Mouse (Mus musculus) limb, embryonic 11.5 days (tissue): ENCODE results near the gene Rbfox3. TPM values are rescaled to one million over a fixed set of nuclear protein-coding genes. Genes with fewer than 3 reads are reported as not detected.

Experiments used
- ATAC-seq: fragments of 200-750 bp; cut with Nextera tagmentation; 2 replicates; pipeline ENCODE4 v1.8.0; 2017; ENCODE audit warnings: low read depth; ENCODE audit not compliant: insufficient number of reproducible peaks, low FRiP score, low TSS enrichment
- DNase-seq: peaks from one replicate; pipeline ENCODE4 v3.0.0-alpha.2; 2015; ENCODE audit warnings: low spot score
- H3K27ac ChIP-seq: fragments of 300-500 bp; sonication (generic); replicated peaks from 2 replicates; pipeline ENCODE4 v1.5.1; 2014; ENCODE audit warnings: low read depth, mild to moderate bottlenecking, low read length
- H3K27me3 ChIP-seq: fragments of 300-500 bp; sonication (generic); 2 replicates; pipeline ENCODE4 v1.6.1; 2014; ENCODE audit warnings: mild to moderate bottlenecking, low read length, mixed read lengths; ENCODE audit not compliant: control insufficient read depth, insufficient read depth
- H3K36me3 ChIP-seq: fragments of 300-500 bp; sonication (generic); 2 replicates; pipeline ENCODE4 v1.6.1; 2014; ENCODE audit warnings: mild to moderate bottlenecking, low read length, moderate library complexity, mixed read lengths; ENCODE audit not compliant: control insufficient read depth, insufficient read depth
- H3K4me1 ChIP-seq: fragments of 300-500 bp; sonication (generic); 2 replicates; pipeline ENCODE4 v1.6.1; 2014; ENCODE audit warnings: low read length, mixed read lengths; ENCODE audit not compliant: control insufficient read depth, insufficient read depth
- H3K4me2 ChIP-seq: fragments of 300-500 bp; sonication (generic); 2 replicates; pipeline ENCODE4 v1.6.1; 2014; ENCODE audit warnings: low read depth, mild to moderate bottlenecking, moderate library complexity; ENCODE audit not compliant: severe bottlenecking
- H3K4me3 ChIP-seq: fragments of 300-500 bp; sonication (generic); 2 replicates; pipeline ENCODE4 v1.5.1; 2014; ENCODE audit warnings: low read depth, low read length
- H3K9ac ChIP-seq: fragments of 300-500 bp; sonication (generic); 2 replicates; pipeline ENCODE4 v1.6.1; 2014; ENCODE audit warnings: mild to moderate bottlenecking, low read length
- H3K9me3 ChIP-seq: fragments of 300-500 bp; sonication (generic); 2 replicates; pipeline ENCODE4 v1.6.1; 2016; ENCODE audit warnings: low read length; ENCODE audit not compliant: control insufficient read depth
- WGBS: fragments of 180-500 bp; shearing (Covaris S2); extraction: QIAGEN DNeasy Blood & Tissue Kit; methylation state at CpG from one replicate; pipeline ENCODE4 v1.1.7; 2014; 5-methylcytosine and 5-hydroxymethylcytosine counted together
- polyA plus RNA-seq: library from polyadenylated mRNA; unstranded; fragments of >200 nt; fragmentation: Nextera tagmentation; extraction: Ambion mirVana; gene quantifications from 2 replicates; pipeline ENCODE4 v1.2.1, GENCODE M21; 2014

Rbfox3 gene
- polyA plus RNA-seq, 1 experiment from 2014 or later: 1.9 TPM

- WGBS: 44% methylated on average over 26 of the region's 26 CpGs
- Histone ChIP-seq H3K27ac (no peak overlapping the region), H3K4me2 (no peak overlapping the region), H3K9ac (no peak overlapping the region), H3K4me3 (no peak overlapping the region), H3K27me3 (no peaks in the 10 kb centered on the region), H3K4me1 (peaks cover 15% of the 10 kb centered on the region), H3K36me3 (no peaks in the 10 kb centered on the region), H3K9me3 (no peaks in the 10 kb centered on the region)
- ATAC-seq (no peak), DNase-seq (peak; percentile 26)
Measured at GRCm38 (mm10) chr11:118899771-118900545, 11.4 kb downstream of the Rbfox3 start.

DNA sequence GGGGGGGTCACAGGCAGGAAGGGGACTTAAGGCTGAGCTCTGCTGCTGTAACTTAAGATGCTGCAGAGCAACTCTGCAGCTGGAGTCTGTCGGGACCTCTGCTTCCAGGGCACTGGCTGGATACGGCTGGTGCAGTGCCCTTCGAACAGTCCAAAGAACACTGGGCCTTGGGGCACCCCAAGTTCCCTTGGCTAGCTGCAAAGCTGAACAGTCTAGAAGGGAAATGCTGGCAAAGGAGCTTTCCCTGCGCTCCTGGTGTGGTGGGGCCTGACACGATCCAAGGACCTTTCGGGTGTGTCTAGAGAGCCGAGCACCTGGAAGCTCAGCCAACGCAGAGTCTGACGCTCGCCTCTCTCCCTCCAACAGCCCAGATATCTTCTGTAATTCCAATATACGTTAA, 12.8 kb downstream of the Rbfox3 start:
- Histone ChIP-seq H3K36me3 (no peaks in the 10 kb centered on the region), H3K9ac (no peak overlapping the region), H3K27me3 (no peaks in the 10 kb centered on the region), H3K4me2 (no peak overlapping the region), H3K4me3 (no peak overlapping the region), H3K27ac (no peak overlapping the region), H3K4me1 (peaks cover 15% of the 10 kb centered on the region), H3K9me3 (no peaks in the 10 kb centered on the region)
- no peak for DNase-seq
- WGBS: 45% methylated on average over 11 of the region's 11 CpGs
- no peak for ATAC-seq

DNA sequence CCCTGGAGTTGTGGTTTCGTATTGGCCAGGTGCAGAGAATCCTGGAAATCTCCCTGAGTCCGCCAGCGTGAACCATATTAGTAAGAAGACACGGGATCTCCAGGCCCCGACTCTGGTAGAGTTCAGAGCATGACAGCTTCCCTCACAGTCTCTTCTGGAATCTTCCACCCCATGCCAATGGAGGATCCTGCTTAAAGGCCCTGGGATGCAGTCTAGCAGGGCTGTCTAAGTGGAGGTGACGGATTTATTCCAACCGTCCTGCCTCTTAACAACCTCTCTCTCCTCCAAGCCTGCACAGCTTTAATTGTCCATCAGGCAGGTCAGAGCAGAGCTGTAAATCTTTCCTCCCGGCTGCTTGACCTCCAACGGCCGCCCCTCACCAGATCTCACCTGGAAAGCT, 13.2 kb downstream of the Rbfox3 start:
- no peaks in the 10 kb centered on the region for H3K27me3 ChIP-seq
- no peak overlapping the region for H3K9ac ChIP-seq
- WGBS: 29% methylated on average over 10 of the region's 10 CpGs
- no peak overlapping the region for H3K27ac ChIP-seq
- no peaks in the 10 kb centered on the region for H3K36me3 ChIP-seq
- no peak overlapping the region for H3K4me3 ChIP-seq
- no peaks in the 10 kb centered on the region for H3K9me3 ChIP-seq
- ATAC-seq (no peak), DNase-seq (no peak)
- no peak overlapping the region for H3K4me2 ChIP-seq
- H3K4me1 ChIP-seq: peaks cover 15% of the 10 kb centered on the region

DNA sequence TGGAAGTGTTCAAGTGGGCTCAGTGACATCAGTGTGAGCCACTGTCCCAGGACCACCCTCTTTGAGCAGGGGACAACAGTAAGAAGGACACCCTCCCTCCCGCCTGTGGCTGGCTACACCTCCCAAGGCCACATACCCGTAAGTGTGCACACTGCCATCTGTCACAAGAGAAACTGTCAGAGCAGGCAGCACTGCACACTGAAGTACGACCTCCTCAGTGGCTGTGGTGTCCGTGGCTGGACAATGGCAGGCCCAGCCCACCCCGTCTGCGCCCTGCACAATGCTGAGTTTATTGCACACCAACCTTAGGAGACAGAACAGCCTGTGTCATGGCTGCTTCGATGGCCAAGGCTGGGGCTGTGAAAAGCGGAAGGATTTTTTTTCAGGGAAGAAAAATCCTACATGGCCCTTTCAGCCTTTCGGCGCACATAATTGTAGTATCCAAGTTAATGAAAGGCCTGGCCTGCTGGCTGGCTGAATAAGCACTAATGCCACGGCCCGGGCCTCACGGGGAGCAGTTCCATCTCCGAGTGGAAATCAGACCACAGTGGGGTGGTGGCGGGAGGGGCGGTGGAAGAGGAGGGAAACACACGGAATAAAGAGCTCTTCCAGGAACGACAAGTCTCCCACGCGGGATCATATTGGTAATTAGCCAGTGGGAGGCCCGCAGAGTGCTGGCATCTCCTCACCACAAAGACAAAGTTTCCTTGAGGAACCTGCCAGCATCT, 14.1 kb downstream of the Rbfox3 start:
- 62% methylated on average over 21 of the region's 21 CpGs for WGBS
- no peak for ATAC-seq
- Histone ChIP-seq H3K4me1 (peaks cover 15% of the 10 kb centered on the region), H3K4me3 (no peak overlapping the region), H3K9me3 (no peaks in the 10 kb centered on the region), H3K27ac (no peak overlapping the region), H3K27me3 (no peaks in the 10 kb centered on the region), H3K36me3 (no peaks in the 10 kb centered on the region), H3K4me2 (no peak overlapping the region), H3K9ac (no peak overlapping the region)
- no peak for DNase-seq

DNA sequence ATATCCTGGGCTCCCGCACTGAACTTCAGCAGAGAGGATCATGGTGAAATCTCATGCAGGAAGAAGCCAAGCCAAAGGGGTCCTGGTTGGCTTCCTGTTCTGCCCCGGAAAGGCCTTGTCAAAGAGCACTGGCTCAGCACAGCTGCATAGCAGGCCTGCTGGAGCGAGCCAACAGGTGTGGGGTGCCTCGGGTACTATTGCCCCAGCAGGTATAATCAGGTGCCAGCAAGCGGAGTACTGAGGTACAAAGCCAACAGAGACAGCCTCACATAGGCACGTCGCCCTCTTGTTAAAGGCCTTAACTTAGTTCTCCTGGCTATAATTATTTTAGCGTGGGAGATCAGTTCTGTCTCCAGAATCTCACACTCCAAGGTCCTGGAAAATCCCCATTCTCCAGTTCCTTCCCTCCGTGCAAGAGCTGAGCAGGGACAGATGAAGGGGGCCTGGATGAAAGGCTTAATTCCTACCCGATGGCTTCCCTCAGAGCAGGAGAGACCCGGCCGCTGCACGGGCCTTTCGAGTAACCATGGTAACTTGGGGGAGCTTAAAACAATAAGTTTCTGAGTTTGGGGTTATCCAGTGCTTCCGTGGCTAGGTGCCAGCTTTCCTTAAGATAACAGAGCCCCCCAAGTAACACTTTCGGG, 15.2 kb downstream of the Rbfox3 start:
- H3K36me3 ChIP-seq: no peaks in the 10 kb centered on the region
- no peaks in the 10 kb centered on the region for H3K9me3 ChIP-seq
- no peak overlapping the region for H3K4me2 ChIP-seq
- peaks cover 15% of the 10 kb centered on the region for H3K4me1 ChIP-seq
- H3K9ac ChIP-seq: no peak overlapping the region
- DNase-seq (no peak), ATAC-seq (no peak)
- WGBS: 68% methylated on average over 16 of the region's 16 CpGs
- no peak overlapping the region for H3K4me3 ChIP-seq
- H3K27me3 ChIP-seq: no peaks in the 10 kb centered on the region
- no peak overlapping the region for H3K27ac ChIP-seq

DNA sequence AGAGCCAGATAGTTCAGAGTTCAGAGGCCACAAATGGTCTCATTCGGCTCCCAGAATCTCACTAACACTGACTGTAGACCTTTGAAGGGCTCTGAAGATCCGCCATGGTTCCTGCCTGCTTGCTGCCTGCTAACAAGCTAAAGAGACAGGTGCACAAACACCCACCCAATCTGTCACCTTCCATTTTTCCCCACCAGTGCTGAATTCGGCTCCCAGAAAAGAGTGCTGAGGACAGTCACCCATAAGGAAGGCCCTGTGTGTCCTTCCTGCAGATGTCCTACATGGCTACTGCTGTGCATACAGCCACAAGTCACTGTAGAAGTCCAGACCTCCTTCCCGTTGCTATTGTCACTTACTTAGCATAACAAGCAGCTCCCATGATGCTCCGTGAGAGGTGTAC, 16.6 kb downstream of the Rbfox3 start:
- peaks cover 12% of the 10 kb centered on the region for H3K4me1 ChIP-seq
- no peaks in the 10 kb centered on the region for H3K36me3 ChIP-seq
- no peak for ATAC-seq
- H3K4me3 ChIP-seq: no peak overlapping the region
- no peak overlapping the region for H3K27ac ChIP-seq
- no peaks in the 10 kb centered on the region for H3K9me3 ChIP-seq
- no peak overlapping the region for H3K4me2 ChIP-seq
- H3K27me3 ChIP-seq: no peaks in the 10 kb centered on the region
- 86% methylated on average over 5 of the region's 5 CpGs for WGBS
- no peak for DNase-seq
- H3K9ac ChIP-seq: no peak overlapping the region

- Histone ChIP-seq H3K27ac (no peak overlapping the region), H3K27me3 (no peaks in the 10 kb centered on the region), H3K4me1 (peaks cover 12% of the 10 kb centered on the region), H3K36me3 (no peaks in the 10 kb centered on the region), H3K9ac (no peak overlapping the region), H3K4me3 (no peak overlapping the region), H3K9me3 (no peaks in the 10 kb centered on the region), H3K4me2 (no peak overlapping the region)
- DNase-seq (no peak), ATAC-seq (no peak)
- 80% methylated on average over 4 of the region's 4 CpGs for WGBS
Measured at GRCm38 (mm10) chr11:118894196-118894595, 17.2 kb downstream of the Rbfox3 start.

DNA sequence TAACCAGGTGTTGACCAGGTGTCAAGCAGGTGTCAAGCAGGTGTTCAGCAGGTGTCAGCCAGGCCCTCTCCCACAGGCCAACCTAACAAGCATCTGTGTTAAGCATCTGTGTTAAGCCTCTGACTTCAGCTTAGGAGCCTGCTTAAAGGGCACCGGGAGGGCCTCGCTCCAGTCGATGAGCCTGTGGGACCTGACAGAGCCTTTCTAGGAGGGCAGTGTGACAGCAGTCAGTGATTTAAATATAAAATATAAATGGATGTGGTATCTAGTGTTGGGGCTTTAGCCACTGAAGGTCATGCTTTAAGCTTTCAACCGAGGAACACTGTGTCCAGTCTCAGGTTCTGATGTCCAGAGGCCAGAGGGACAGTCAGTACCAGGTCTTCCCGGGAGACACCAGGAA, 18.5 kb downstream of the Rbfox3 start:
- H3K9ac ChIP-seq: no peak overlapping the region
- ATAC-seq: no peak
- no peak overlapping the region for H3K27ac ChIP-seq
- H3K36me3 ChIP-seq: no peaks in the 10 kb centered on the region
- peaks cover 2% of the 10 kb centered on the region; the same call in 1 of the 2 replicates for H3K4me1 ChIP-seq
- H3K9me3 ChIP-seq: no peaks in the 10 kb centered on the region
- 90% methylated on average over 5 of the region's 5 CpGs for WGBS
- peak; percentile 36 for DNase-seq
- H3K4me3 ChIP-seq: no peak overlapping the region
- no peaks in the 10 kb centered on the region for H3K27me3 ChIP-seq
- H3K4me2 ChIP-seq: no peak overlapping the region
